Mouse (Mus musculus) myocyte (in vitro differentiated cells): Measurements from ENCODE around the gene Lsr. TPM values are rescaled to one million over a fixed set of nuclear protein-coding genes. Genes with fewer than 3 reads are reported as not detected.

ENCODE experiments used
- H3K27me3 ChIP-seq: one replicate; pipeline ENCODE4 v1.6.1; 2011; ENCODE audit not compliant: control insufficient read depth, insufficient read depth, insufficient read length
- H3K36me3 ChIP-seq: one replicate; pipeline ENCODE4 v1.6.1; 2011; ENCODE audit not compliant: control insufficient read depth, insufficient read depth
- H3K4me2 ChIP-seq: one replicate; pipeline ENCODE4 v1.6.1; 2011; ENCODE audit warnings: low read depth, control low read depth
- H3K4me3 ChIP-seq: one replicate; pipeline ENCODE4 v1.5.1; 2011; ENCODE audit warnings: mild to moderate bottlenecking, control low read depth, moderate library complexity
- H3K79me2 ChIP-seq: one replicate; pipeline ENCODE4 v1.6.1; 2011; ENCODE audit not compliant: control insufficient read depth, insufficient read depth
- H3ac ChIP-seq: one replicate; pipeline ENCODE4 v1.6.1; 2011; ENCODE audit not compliant: control insufficient read depth, insufficient read length
- CEBPB ChIP-seq: IDR thresholded peaks from 2 replicates; pipeline ENCODE4 v1.6.1; 2011; ENCODE audit warnings: mild to moderate bottlenecking, moderate library complexity; ENCODE audit not compliant: poor library complexity, insufficient read depth, severe bottlenecking
- E2F4 ChIP-seq: IDR thresholded peaks from one replicate; pipeline ENCODE4 v1.6.1; 2011; ENCODE audit warnings: mild to moderate bottlenecking, control low read depth, moderate library complexity; ENCODE audit not compliant: insufficient read depth
- MAX ChIP-seq: IDR thresholded peaks from one replicate; pipeline ENCODE4 v1.6.1; 2011; ENCODE audit warnings: low read depth, mild to moderate bottlenecking, control low read depth
- MYOD1 ChIP-seq, 3 experiments: IDR thresholded peaks; one replicate each; pipeline ENCODE4 v1.6.1; 2011; ENCODE audit warnings: control low read depth in 2 of 3, low read depth in 2 of 3, mild to moderate bottlenecking in 2 of 3, moderate library complexity in 1 of 3; ENCODE audit not compliant: insufficient read length in 2 of 3, control insufficient read depth in 1 of 3
- MYOG ChIP-seq, 3 experiments: IDR thresholded peaks; one replicate each; pipeline ENCODE4 v1.6.1; 2011; ENCODE audit warnings: control low read depth in 2 of 3, low read depth in 2 of 3, mild to moderate bottlenecking in 2 of 3; ENCODE audit not compliant: insufficient read length in 2 of 3, control insufficient read depth in 1 of 3, insufficient read depth in 1 of 3
- POLR2A ChIP-seq: IDR thresholded peaks from one replicate; pipeline ENCODE4 v1.6.1; 2011; ENCODE audit warnings: low read depth, mild to moderate bottlenecking, control low read depth, moderate library complexity; ENCODE audit not compliant: insufficient read length
- POLR2AphosphoS2 ChIP-seq: IDR thresholded peaks from one replicate; pipeline ENCODE4 v1.6.1; 2011; ENCODE audit warnings: low read depth, control low read depth; ENCODE audit not compliant: insufficient read length
- REST ChIP-seq: IDR thresholded peaks from one replicate; pipeline ENCODE4 v1.6.1; 2011; ENCODE audit warnings: mild to moderate bottlenecking, control low read depth, moderate library complexity; ENCODE audit not compliant: insufficient read depth, insufficient read length
- SRF ChIP-seq: IDR thresholded peaks from one replicate; pipeline ENCODE4 v1.6.1; 2011; ENCODE audit warnings: low read depth; ENCODE audit not compliant: control insufficient read depth, insufficient read length
- TCF12 ChIP-seq: IDR thresholded peaks from one replicate; pipeline ENCODE4 v1.6.1; 2011; ENCODE audit warnings: mild to moderate bottlenecking, control low read depth; ENCODE audit not compliant: poor library complexity, insufficient read depth, severe bottlenecking
- TCF3 ChIP-seq: IDR thresholded peaks from one replicate; pipeline ENCODE4 v1.6.1; 2011; ENCODE audit warnings: low read depth, control low read depth; ENCODE audit not compliant: insufficient read length
- USF1 ChIP-seq: IDR thresholded peaks from one replicate; pipeline ENCODE4 v1.6.1; 2011; ENCODE audit warnings: low read depth, mild to moderate bottlenecking, control low read depth, moderate library complexity
- polyA plus RNA-seq: library from polyadenylated mRNA; unstranded; fragments of >200 nt; fragmentation: generic; extraction: Trizol; gene quantifications from one replicate; pipeline ENCODE4 v1.2.1, GENCODE M21; 2012; ENCODE audit warnings: missing spikeins

Gene Lsr
- polyA plus RNA-seq, 1 experiment, result 0.02 TPM

DNA sequence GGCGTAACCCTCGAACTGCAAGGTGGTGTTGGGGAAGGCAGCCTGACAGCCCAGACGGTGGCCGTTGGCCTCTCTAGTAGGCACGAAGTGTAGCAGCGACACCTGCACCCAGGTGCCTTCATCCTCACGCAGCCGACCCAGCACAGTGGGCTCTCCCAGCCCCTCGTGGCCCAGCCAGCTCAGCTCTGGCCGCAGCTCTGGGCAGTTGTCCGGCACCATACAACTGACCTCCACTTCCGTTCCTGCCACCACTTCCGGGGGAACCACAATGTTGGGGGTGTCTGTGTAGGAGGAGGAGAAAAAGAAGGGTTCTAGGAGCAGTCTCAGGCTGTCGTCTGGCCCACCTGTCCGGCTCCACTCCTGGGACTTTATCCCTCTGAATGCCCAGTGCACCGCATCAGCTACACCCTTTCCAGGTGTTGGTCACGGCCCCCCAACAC, 64.3 kb downstream of the Lsr start:
- TF ChIP-seq USF1, result no peak
- no peak overlapping the region for H3K4me3 ChIP-seq
- H3K27me3 ChIP-seq, result peaks cover 17% of the 10 kb centered on the region
- H3ac ChIP-seq, result no peak overlapping the region
- no peak overlapping the region for H3K4me2 ChIP-seq
- H3K79me2 ChIP-seq, result no peaks in the 10 kb centered on the region
- H3K36me3 ChIP-seq, result no peaks in the 10 kb centered on the region

DNA sequence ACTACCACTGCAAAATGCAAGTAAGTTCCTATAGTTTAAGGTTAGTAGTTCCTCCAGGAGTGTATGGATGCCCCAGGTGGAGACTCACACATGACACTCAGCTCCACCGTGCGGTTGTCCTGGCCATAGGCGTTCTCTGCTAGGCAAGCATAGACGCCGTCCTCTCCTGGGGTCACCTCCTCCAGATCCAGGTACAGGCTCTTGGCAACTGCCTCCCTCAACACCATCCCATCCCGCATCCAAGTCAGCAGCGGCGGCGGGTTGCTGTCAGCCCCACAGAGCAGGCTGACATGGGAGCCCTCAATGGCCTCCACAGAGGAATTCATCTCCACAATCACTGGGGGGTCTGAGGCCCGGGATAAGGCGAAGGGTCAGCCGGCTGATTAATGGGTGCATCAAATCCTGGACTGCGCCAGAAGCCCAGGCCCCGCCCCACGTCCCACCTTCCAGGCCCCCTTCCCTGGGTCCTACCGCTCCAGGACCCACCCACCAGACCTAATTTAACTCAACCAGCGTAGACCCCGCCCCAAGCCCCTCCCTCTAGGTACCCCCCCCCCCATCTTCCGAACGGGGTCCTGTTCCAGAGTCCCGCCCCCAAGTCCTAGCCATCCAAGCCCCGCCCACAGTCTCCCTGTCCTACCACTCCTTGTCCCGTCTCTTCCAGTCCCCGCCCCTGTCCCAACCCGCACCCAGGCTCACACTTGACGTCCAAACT, 64.8 kb downstream of the Lsr start:
- no peak overlapping the region for H3ac ChIP-seq
- H3K4me2 ChIP-seq, result no peak overlapping the region
- H3K36me3 ChIP-seq, result no peaks in the 10 kb centered on the region
- no peak for TF ChIP-seq USF1
- no peak for TF ChIP-seq POLR2AphosphoS2
- TF ChIP-seq E2F4, result no peak
- TF ChIP-seq CEBPB, result no peak
- no peak for TF ChIP-seq MYOG (IDR thresholded peaks at IDR 0.05; ENCODE audit: control insufficient read depth in 1 of 3, insufficient read depth in 1 of 3, insufficient read length in 2 of 3, low read depth in 2 of 3)
- TF ChIP-seq TCF12, result no peak
- no peak for TF ChIP-seq REST
- TF ChIP-seq MAX, result no peak
- TF ChIP-seq POLR2A, result no peak
- TF ChIP-seq SRF, result no peak
- no peak for TF ChIP-seq TCF3
- TF ChIP-seq MYOD1 (IDR thresholded peaks at IDR 0.05; ENCODE audit: control insufficient read depth in 1 of 3, insufficient read length in 2 of 3, low read depth in 2 of 3), result no peak
- H3K4me3 ChIP-seq, result no peak overlapping the region
- H3K27me3 ChIP-seq, result peaks cover 16% of the 10 kb centered on the region
- no peaks in the 10 kb centered on the region for H3K79me2 ChIP-seq

Other genes with a start within 250 kb of the Lsr start
- 241 TPM for gene Tmem147, start 243.9 kb downstream of the Lsr start, polyA plus RNA-seq
- gene Gapdhs, start 229.8 kb downstream of the Lsr start, polyA plus RNA-seq, result 0.05 TPM
- 0.79 TPM for gene Sbsn, start 222.0 kb downstream of the Lsr start, polyA plus RNA-seq
- gene Dmkn, start 209.7 kb downstream of the Lsr start, polyA plus RNA-seq, result not detected
- not detected for gene Krtdap, start 185.6 kb downstream of the Lsr start, polyA plus RNA-seq
- not detected for gene Ffar2, start 149.7 kb downstream of the Lsr start, polyA plus RNA-seq
- gene Ffar3, start 117.3 kb downstream of the Lsr start, polyA plus RNA-seq, result not detected
- gene Ffar1, start 111.9 kb downstream of the Lsr start, polyA plus RNA-seq, result not detected
- not detected for gene Cd22, start 93.1 kb downstream of the Lsr start, polyA plus RNA-seq
- gene Mag, start 58.6 kb downstream of the Lsr start, polyA plus RNA-seq, result 0.01 TPM
- not detected for gene Hamp2, start 48.8 kb downstream of the Lsr start, polyA plus RNA-seq
- gene Hamp, start 29.4 kb downstream of the Lsr start, polyA plus RNA-seq, result not detected
- gene Usf2, start 16.7 kb downstream of the Lsr start, polyA plus RNA-seq, result 88.6 TPM
- gene Fam187b, start 326 bp upstream of the Lsr start, polyA plus RNA-seq, result not detected
- gene Fxyd5, start 69.0 kb upstream of the Lsr start, polyA plus RNA-seq, result 31.0 TPM
- gene Fxyd7, start 78.0 kb upstream of the Lsr start, polyA plus RNA-seq, result not detected
- gene Fxyd1, start 83.7 kb upstream of the Lsr start, polyA plus RNA-seq, result 8.4 TPM
- gene Lgi4, start 85.9 kb upstream of the Lsr start, polyA plus RNA-seq, result not detected
- 0.01 TPM for gene Fxyd3, start 103.2 kb upstream of the Lsr start, polyA plus RNA-seq
- not detected for gene Hpn, start 141.8 kb upstream of the Lsr start, polyA plus RNA-seq
- gene Scn1b, start 153.5 kb upstream of the Lsr start, polyA plus RNA-seq, result 4.1 TPM
- 25.5 TPM for gene Gramd1a, start 182.4 kb upstream of the Lsr start, polyA plus RNA-seq